Mouse (Mus musculus): ENCODE measurements around the gene Rabif.
"Not testable (repeated sequence)": the region's sequence is repeated elsewhere in the genome, so short reads cannot be mapped to it uniquely, and the experiment has no call there.

DNA sequence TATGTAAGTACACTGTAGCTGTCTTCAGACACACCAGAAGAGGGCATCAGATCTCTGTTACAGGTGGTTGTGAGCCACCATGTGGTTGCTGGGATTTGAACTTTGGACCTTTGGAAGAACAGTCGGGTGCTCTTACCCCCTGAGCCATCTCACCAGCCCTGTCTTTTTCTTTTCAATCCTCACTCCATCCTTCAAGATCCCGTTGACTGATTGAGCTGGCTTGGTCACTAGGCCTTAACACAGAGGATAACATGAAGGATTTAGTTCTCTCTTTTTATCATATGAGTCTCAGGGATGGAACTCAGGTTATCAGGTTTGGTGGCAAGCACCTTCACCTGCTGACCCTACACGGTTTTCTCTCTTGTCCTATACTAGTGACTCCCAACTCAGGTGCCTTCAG lies 45.9 kb upstream of the Rabif start:
- TF ChIP-seq GATA1 (IDR thresholded peaks at IDR 0.05; ENCODE audit: borderline replicate concordance, low read length); FLI1 (IDR thresholded peaks at IDR 0.05; ENCODE audit: low read length): not testable (repeated sequence)
